Mouse (Mus musculus): Measurements from ENCODE around the gene Ccnt1. TPM values are rescaled to one million over a fixed set of nuclear protein-coding genes. Genes with fewer than 3 reads are reported as not detected.

The Ccnt1 gene
- polyA plus RNA-seq, 1 experiment from 2014 or later = 30.2 TPM

DNA sequence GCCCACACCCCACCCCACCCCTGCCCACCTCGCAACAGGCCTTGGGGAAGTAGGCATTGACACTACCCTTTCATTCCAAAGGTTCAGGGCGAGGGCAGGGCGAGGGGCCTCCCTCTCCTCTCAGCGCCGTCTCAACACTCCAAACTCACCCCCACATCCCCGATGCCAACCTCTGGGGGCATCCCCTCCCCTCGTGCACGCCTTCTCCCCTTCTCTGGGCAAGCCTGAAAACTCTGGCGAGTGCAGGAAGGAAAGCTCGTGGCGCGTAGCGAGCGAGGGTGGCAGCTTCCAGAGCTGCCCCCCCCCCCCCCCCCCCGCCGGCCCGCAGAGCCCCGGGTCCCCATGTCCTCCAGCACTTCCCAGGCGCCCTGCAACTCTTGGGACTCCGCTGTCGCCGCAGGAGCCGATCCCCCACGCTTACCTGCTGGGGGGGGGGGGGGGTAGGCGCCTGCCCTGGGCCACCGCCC is 38.1 kb upstream of the Ccnt1 start:
- POLR2A ChIA-PET = interaction anchor here (0.5 to 0.6 kb wide), 2 partner anchors 25 kb away, joined by 3 to 4 read pairs; no protein-coding TSS in a partner anchor
- TF ChIP-seq CTCF (IDR thresholded peaks at IDR 0.05) = no peak
- peak; percentile 9 for ATAC-seq
- CTCF ChIA-PET = no interaction called here
- H3K27me3 ChIP-seq = no peaks in the 10 kb centered on the region
- no peak for DNase-seq (ENCODE audit: low read depth, low spot score)
- in situ Hi-C loops (cut with MboI; ENCODE audit: low pct_unique_long_range_greater_than_20kb) = no loop called here

- ChIA-PET POLR2A (interaction anchor here (0.6 kb wide), 1 partner anchor 28 kb away, joined by 3 read pairs; no protein-coding TSS in a partner anchor), CTCF (no interaction called here)
- ATAC-seq = no peak
- no peak for DNase-seq (ENCODE audit: low read depth, low spot score)
- H3K27me3 ChIP-seq = no peaks in the 10 kb centered on the region
- in situ Hi-C loops (cut with MboI; ENCODE audit: low pct_unique_long_range_greater_than_20kb) = no loop called here
- TF ChIP-seq CTCF (IDR thresholded peaks at IDR 0.05) = no peak
Observed at GRCm38 (mm10) chr15:98608058-98608783, 37.5 kb upstream of the Ccnt1 start.

GRCm38 (mm10) chr15:98607557-98607956 is 36.8 kb upstream of the Ccnt1 start:
- in situ Hi-C loops (cut with MboI; ENCODE audit: low pct_unique_long_range_greater_than_20kb) = no loop called here
- CTCF ChIA-PET = interaction anchor here (2.1 kb wide), 1 partner anchor 24 kb away, joined by 7 read pairs; no protein-coding TSS in a partner anchor
- no peak for TF ChIP-seq CTCF (IDR thresholded peaks at IDR 0.05)
- DNase-seq (ENCODE audit: low read depth, low spot score) (no peak), ATAC-seq (no peak)
- H3K27me3 ChIP-seq = no peaks in the 10 kb centered on the region
- POLR2A ChIA-PET = interaction anchor here (0.6 kb wide), 1 partner anchor 27 kb away, joined by 3 read pairs; no protein-coding TSS in a partner anchor

GRCm38 (mm10) chr15:98606739-98607138 is 36.0 kb upstream of the Ccnt1 start:
- POLR2A ChIA-PET = interaction anchor here (0.8 kb wide), 1 partner anchor 27 kb away, joined by 3 read pairs; no protein-coding TSS in a partner anchor
- no peak for TF ChIP-seq CTCF (IDR thresholded peaks at IDR 0.05)
- DNase-seq (ENCODE audit: low read depth, low spot score) (no peak), ATAC-seq (no peak)
- in situ Hi-C loops (cut with MboI; ENCODE audit: low pct_unique_long_range_greater_than_20kb) = no loop called here
- H3K27me3 ChIP-seq = no peaks in the 10 kb centered on the region
- CTCF ChIA-PET = interaction anchor here (1.3 to 2.1 kb wide), 2 partner anchors 10 to 23 kb away, joined by 3 to 7 read pairs; no protein-coding TSS in a partner anchor

- POLR2A ChIA-PET = interaction anchor here (0.6 to 1.2 kb wide), 2 partner anchors 25 to 69 kb away, joined by 3 to 4 read pairs; no protein-coding TSS in a partner anchor
- H3K27me3 ChIP-seq = no peaks in the 10 kb centered on the region
- DNase-seq (ENCODE audit: low read depth, low spot score) (no peak), ATAC-seq (no peak)
- CTCF ChIA-PET = interaction anchor here (1.3 to 2.1 kb wide), 3 partner anchors 10 to 23 kb away, joined by 3 to 7 read pairs (median 3); no protein-coding TSS in a partner anchor
- no peak for TF ChIP-seq CTCF (IDR thresholded peaks at IDR 0.05)
- in situ Hi-C loops (cut with MboI; ENCODE audit: low pct_unique_long_range_greater_than_20kb) = no loop called here
Observed at GRCm38 (mm10) chr15:98606051-98606536, 35.4 kb upstream of the Ccnt1 start.

DNA sequence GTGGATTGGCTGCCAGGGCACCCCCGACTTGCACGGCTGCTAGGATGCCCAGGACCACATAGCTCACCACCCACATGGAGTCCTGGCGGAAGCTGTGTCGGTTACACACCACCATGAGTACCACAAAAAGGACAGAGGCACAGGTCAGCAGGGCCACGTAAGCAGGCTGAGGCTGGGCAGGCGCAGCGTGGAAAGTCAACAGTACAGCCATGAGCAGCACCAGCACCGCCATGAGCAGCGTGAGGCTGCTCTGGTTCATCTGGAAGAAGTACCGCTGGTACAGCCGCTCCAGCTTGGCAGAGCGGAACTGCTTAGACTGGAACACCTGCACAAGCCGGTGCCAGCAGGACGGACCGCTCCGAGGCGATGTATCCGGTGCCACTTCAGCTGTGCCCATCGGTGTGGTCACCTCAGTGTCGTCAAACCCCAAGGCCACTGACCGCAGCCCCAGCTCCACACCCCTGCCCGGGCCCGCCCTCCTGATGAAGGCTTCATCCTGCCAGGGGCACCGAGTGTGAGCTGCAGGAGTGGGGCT is 33.4 kb upstream of the Ccnt1 start:
- CTCF ChIA-PET = interaction anchor here (1.0 to 2.9 kb wide), 3 partner anchors 12 to 28 kb away, joined by 3 to 12 read pairs (median 6); no protein-coding TSS in a partner anchor
- ATAC-seq = no peak

DNA sequence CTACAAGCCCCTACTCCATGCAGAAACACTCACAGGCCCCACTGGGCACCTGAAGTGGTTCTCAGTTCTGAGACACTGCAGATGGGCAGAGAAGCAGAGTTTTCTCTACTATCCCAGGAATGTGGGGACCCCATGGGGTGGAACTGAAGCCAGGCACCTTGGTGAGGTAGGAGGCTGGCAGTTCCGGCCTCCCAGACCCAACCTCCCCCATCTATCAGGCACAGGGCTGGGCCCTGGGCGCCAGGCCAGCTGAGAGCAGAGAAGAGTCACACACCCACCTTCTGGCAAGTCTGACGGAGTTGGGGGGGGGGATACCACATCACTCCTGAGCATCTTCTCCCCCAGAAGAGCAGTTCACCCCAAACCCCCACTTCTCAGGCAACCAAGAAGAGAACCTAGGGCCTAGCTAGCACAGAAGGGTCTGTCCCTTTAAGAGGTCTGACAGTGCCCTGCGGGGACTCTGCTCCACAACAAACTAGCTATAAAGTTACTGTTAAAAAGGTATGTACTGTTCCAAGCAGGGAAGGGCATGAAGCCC is 32.3 kb upstream of the Ccnt1 start:
- POLR2A ChIA-PET = no interaction called here
- H3K27me3 ChIP-seq = no peaks in the 10 kb centered on the region
- in situ Hi-C loops (cut with MboI; ENCODE audit: low pct_unique_long_range_greater_than_20kb) = no loop called here
- CTCF ChIA-PET = interaction anchor here (1.0 to 2.9 kb wide), 4 partner anchors 13 to 29 kb away, joined by 3 to 12 read pairs (median 5); no protein-coding TSS in a partner anchor
- ATAC-seq = peak; percentile 48
- no peak for TF ChIP-seq CTCF (IDR thresholded peaks at IDR 0.05)
- no peak for DNase-seq (ENCODE audit: low read depth, low spot score)

More for the DNA sequence above, 33.4 kb upstream of the Ccnt1 start:
- in situ Hi-C loops (cut with MboI; ENCODE audit: low pct_unique_long_range_greater_than_20kb) = no loop called here
- POLR2A ChIA-PET = interaction anchor here (1.5 kb wide), 1 partner anchor 12 kb away, joined by 5 read pairs; no protein-coding TSS in a partner anchor
- TF ChIP-seq CTCF (IDR thresholded peaks at IDR 0.05) = no peak
- no peaks in the 10 kb centered on the region for H3K27me3 ChIP-seq
- no peak for DNase-seq (ENCODE audit: low read depth, low spot score)

DNA sequence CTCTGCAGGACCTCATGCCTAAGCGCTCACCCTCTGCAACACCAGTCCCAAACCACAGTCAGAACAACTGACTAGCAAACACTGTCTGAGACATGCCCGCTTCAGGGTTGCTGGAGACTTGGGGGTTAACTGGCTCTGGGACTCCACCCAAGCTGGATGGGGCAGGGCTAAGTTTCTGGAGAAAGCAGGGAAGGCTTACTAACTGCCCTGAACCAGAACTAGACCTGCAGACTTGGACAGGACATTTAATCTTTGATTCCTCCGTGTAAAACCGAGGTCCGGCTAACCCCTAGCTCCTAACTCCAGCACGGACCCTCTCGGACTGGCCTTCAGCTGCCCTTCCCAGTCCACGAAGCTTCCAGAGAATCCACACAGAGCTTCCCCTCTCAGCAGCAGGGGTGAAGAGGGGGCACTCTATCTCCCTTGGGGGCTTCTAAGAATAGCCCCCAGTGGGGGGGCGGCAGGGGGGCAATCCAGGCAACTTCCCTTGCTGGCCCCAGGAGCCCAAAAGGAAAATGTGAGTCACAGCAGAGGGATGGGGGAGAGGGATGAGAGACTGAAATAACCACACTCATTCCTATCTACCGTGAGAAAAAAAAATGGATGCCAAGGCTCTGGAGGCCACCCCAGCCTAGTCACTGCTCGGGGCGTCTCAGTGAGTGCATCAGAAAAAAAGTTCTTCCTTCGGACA is 31.6 kb upstream of the Ccnt1 start:
- no peak for TF ChIP-seq CTCF (IDR thresholded peaks at IDR 0.05)
- POLR2A ChIA-PET = interaction anchor here (0.7 to 1.1 kb wide), 4 partner anchors 10 to 79 kb away, joined by 3 to 5 read pairs (median 4); no protein-coding TSS in a partner anchor
- peak; percentile 59 for DNase-seq (ENCODE audit: low read depth, low spot score)
- H3K27me3 ChIP-seq = no peaks in the 10 kb centered on the region
- peak; percentile 51 for ATAC-seq
- CTCF ChIA-PET = interaction anchor here (0.8 to 2.9 kb wide), 3 partner anchors 22 to 30 kb away, joined by 3 to 12 read pairs (median 9); no protein-coding TSS in a partner anchor
- in situ Hi-C loops (cut with MboI; ENCODE audit: low pct_unique_long_range_greater_than_20kb) = no loop called here

GRCm38 (mm10) chr15:98601832-98602190 is 31.1 kb upstream of the Ccnt1 start:
- ATAC-seq (no peak), DNase-seq (ENCODE audit: low read depth, low spot score) (no peak)
- ChIA-PET CTCF (interaction anchor here (0.8 to 1.7 kb wide), 3 partner anchors 15 to 30 kb away, joined by 3 to 9 read pairs (median 7); no protein-coding TSS in a partner anchor), POLR2A (interaction anchor here (0.7 to 1.1 kb wide), 4 partner anchors 10 to 79 kb away, joined by 3 to 5 read pairs (median 4); no protein-coding TSS in a partner anchor)
- no peak for TF ChIP-seq CTCF (IDR thresholded peaks at IDR 0.05)
- H3K27me3 ChIP-seq = no peaks in the 10 kb centered on the region
- in situ Hi-C loops (cut with MboI; ENCODE audit: low pct_unique_long_range_greater_than_20kb) = no loop called here
